Mouse (Mus musculus) lung, adult 18-20 months (tissue): ENCODE data around the gene Soat2.
A peak's percentile ranks its signal among the peaks of the same experiment; 100 is the strongest.
"Not testable (repeated sequence)": the region's sequence is repeated elsewhere in the genome, so short reads cannot be mapped to it uniquely, and the experiment has no call there.

Experiments
- DNase-seq, 2 experiments: peaks; one replicate each; pipeline ENCODE4 v3.0.0; 2022; ENCODE audit warnings: mixed read lengths in 2 of 2

The Soat2 gene

GRCm38 (mm10) chr15:102147674-102148402, 2.5 kb upstream of the Soat2 start:
- DNase-seq: no peak

DNA sequence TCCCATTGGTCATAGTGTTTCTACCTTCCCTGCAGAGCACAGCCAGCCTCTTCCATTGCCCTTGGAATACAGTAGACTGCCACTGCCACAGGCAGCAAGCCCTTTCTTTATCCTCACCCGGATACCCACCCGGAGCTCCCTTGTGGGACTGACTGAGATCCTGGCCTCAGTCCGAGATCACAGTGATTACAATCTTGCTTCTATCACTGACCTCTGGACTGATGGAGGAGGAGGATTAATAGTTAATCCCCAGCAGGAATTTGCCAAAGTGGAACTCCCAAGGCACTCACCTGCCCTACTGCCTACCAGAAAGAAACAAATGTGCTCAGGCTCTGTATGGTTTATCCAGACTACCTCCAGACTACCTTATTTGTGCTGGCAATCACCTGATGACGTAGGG, 765 bp upstream of the Soat2 start:
- DNase-seq: no peak

GRCm38 (mm10) chr15:102152646-102153045, 2.3 kb downstream of the Soat2 start:
- no peak for DNase-seq

DNA sequence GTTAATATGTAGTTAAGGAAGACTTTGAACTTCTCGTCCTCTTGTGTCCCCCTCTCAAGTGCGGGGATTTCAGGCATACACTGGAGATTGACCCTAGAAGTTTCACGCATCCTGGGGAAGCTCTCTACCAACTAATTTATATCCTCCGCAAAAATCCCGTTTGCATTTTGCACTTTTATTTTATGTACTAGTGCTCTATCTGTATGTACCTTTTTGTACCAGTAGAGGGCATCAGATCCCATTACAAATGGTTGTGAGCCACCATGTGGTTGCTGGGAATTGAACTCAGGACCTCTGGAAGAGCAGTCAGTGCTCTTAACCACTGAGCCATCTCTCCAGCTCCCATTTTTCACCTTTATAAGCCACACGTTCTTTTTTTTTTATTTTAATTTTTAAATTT, 4.7 kb downstream of the Soat2 start:
- not testable (repeated sequence) for DNase-seq

DNA sequence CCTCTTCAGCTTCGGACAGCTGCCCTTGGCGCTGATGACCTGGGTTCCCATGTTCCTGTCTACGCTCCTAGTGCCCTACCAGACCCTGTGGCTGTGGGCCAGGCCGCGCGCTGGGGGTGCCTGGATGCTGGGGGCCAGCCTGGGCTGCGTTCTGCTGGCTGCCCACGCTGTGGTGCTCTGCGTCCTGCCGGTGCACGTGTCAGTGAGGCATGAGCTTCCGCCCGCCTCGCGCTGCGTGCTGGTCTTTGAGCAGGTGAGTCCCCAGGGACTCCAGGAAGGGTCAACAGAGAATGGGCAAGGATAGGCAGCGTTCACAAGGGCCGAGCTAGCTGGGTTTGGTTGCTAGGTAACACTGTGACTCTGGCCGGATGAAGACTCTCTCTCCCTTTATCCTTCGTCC, 6.5 kb downstream of the Soat2 start:
- DNase-seq: peak in 1 of 2 experiments; percentile 32

- no peak for DNase-seq
Measured at GRCm38 (mm10) chr15:102160415-102161060, 10.2 kb downstream of the Soat2 start.

- DNase-seq: no peak
Measured at GRCm38 (mm10) chr15:102163900-102164693, 13.8 kb downstream of the Soat2 start.

DNA sequence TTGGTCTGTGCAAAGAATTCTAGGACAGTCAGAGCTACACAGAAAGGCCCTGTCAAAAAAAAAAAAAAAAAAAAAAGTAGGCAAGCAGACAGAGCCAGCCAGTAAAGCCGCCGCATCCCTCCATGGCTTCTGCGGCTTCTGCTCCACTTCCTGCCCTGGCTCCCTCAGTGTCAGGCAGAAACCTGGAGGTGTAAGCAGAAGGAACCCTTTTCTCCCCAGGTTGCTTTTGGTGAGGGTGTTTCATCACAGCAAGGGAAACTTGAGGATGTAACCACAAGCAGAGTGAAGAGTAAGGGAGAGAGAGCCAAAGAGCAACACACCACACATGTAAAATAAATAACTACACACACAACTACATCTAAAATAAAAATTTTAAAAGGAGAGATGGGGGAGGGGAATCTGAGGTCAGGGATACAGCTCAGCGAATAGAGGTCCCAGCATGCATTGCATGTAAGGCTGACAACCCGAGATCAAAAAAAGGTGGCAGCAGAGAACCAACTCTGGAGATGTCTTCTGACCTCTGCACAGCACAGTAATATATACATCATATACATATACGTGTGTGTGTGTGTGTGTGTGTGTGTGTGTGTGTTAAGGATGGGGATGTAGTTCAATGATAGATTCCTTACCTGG, 15.3 kb downstream of the Soat2 start:
- no peak for DNase-seq

DNA sequence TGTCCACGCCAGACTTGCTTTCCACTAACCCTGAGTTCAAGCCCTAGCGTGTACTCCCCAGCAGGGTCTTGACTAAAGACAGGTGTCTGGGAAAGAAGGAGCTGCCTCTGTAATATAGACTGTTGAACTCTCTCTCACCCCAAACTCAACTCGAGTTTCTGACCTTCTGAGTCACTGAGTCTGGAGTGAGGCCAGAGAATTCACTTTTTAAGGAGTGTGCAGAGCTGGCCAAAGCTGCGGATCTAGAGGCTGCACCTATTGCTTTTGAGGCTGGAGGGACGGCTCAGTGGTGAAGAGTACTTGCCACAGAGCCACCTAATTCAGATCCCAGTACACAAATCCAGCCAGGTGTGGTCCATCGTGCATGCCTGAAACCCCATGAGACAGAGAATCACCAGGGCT, 17.3 kb downstream of the Soat2 start:
- DNase-seq: peak; percentile 55 to 72

DNA sequence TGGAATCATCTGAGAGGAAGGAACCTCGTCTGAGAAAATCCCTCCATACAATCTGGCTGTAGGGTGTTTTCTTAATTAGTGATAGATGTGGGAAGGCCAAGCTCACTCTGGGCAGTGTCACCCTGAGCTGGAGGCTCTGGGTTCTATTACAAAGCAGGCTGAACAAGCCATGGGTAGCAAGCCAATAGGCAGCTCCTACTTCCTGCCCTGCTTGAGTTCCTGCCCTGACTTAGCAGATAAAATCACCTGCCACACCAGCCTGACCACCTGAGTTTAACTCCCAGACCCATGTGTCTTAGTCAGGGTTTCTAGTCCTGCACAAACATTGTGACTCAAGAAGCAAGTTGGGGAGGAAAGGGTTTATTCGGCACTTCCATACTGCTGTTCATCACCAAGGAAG, 18.7 kb downstream of the Soat2 start:
- DNase-seq: no peak

DNA sequence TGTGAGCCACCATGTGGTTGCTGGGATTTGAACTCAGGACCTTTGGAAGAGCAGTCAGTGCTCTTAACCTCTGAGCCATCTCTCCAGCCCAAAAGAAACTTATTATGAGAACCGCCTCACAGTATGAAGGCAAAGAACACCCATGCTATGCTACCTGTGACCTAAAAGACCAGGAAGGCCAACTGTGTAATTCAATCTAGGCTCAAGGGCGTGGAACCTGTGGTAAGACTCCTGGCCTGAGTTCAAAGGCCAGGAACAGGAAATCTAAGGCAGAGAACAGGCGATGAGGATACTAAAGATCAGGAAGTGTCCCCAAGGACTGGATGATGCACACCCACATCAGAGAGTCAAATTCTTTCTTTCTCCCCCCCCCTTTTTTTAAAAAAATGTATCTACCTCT, 23.3 kb downstream of the Soat2 start:
- DNase-seq: no peak

DNA sequence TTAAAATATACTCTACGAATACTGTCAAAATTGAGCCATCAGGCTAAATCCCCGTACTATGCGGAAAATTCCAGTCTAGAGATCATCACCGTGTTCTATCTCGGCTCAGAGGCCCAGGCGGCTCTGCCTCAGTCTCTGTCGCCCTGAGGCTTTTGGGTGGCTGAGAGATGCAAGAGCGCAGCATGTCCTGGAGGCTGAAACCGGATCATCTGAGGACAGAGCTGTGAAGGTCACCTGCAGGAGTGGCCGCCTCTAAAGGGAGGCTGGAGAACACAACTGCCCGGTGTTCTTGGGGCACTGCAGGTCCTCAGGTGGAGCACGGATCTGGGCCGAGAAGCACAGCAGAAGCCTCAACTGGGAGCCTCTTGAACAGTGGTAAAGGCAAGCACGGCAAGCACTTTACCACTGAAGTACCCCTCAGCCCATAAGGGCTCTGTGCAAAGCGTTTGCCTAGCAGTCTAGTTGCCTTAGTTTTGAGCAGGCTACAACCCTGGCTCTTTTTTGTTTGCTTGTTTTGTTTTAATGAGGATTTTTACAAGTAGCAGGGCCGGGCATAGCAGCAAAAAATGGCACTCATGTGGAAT, 25.5 kb downstream of the Soat2 start:
- peak; percentile 38 to 57 for DNase-seq

- DNase-seq: no peak
Measured at GRCm38 (mm10) chr15:102176571-102177316, 26.4 kb downstream of the Soat2 start.

DNA sequence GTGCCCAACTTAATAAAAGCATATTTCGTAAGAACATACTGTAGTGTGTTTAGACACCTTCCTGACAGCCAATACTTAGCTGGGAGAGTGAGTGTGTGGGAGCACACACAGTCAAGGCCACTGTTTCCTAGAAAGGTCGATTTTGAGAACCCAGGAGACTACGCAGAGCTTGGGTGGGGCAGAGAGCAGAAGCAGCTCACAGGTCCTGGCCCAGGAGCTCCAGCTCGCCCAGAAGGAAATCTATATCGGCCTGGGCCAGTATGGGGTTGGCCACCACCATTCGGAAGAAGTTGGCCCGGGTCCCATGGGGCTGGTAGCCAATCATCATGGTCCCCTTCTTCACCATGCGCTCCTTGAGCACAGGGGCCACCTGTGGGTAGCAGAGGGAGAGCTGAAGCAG, 27.1 kb downstream of the Soat2 start:
- no peak for DNase-seq

DNA sequence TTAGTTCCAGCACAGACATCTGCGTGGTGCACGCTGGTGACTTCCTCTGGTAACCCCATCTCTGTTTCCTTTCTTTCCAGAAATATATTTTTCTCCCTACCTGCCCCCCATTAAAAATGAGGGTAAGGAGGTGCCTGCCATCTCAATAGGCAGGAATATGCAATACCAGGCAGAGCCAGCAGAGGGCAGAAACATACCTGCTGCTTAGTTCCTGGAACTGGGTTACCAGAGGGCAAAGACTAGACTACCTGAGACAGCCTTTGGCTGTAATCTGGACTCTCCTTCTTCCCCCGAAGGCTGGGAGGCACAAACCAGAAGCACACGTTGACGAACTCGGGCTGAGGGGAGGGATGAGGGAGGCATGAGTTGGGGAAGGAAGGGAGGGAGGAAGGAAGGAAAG, 28.0 kb downstream of the Soat2 start:
- DNase-seq: peak; percentile 80 to 83

- DNase-seq: no peak
Measured at GRCm38 (mm10) chr15:102179106-102179505, 28.8 kb downstream of the Soat2 start.

GRCm38 (mm10) chr15:102179924-102180323, 29.6 kb downstream of the Soat2 start:
- no peak for DNase-seq

- no peak for DNase-seq
Measured at GRCm38 (mm10) chr15:102183076-102183475, 32.8 kb downstream of the Soat2 start.

DNA sequence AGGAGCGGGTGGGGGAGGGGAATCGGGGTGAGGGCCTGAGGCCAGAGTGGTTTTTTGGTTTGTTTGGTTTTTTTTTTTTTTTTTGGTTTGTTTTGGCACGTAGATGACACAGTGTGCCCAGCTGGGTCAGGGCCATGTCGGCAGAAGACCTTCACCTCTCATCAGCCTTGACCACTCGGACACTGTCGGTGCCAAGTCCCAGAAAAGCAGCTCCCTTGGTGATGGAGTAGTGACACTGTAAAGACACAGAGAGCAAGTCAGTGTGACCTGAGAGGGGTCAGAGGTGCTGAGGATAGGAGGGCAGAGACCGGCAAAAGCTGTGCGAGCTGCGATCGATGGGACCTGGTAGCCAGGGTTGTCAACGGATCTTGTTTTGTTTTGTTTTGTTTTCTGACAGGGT, 35.9 kb downstream of the Soat2 start:
- DNase-seq: no peak

GRCm38 (mm10) chr15:102188096-102188495, 37.8 kb downstream of the Soat2 start:
- DNase-seq: peak; percentile 45 to 62

- no peak for DNase-seq
Measured at GRCm38 (mm10) chr15:102188883-102189282, 38.6 kb downstream of the Soat2 start.

DNA sequence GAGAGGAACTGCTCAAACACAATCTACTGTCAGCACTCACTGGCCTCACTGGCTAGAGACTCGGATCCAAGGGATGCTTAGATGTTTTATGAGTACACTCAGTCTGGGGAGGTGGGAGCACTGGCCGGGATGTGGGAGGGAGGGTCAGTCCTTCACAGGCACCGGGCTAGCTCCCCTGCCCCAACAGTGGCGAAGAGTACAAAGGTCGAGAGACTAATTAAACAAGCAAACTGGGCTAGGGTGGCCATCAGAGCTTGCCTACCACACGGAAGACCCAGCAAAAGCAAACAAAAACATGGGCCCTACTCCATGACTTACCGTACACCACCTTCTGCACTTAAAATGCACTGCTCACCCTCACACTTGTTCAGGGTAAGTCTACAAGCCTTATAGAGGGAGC, 41.4 kb downstream of the Soat2 start:
- no peak for DNase-seq
